Mouse (Mus musculus): ENCODE results near the gene Pym1.

The Pym1 gene

GRCm38 (mm10) chr10:128747646-128748251, at the start of gene Pym1:
Gene Pym1, plus strand, starts transcription at chr10:128747889.
- TF ChIP-seq GATA4 (IDR thresholded peaks at IDR 0.05; ENCODE audit: insufficient replicate concordance, low read length), result no peak; the same call in 1 of the 2 replicates

GRCm38 (mm10) chr10:128699006-128699405, 48.7 kb upstream of the Pym1 start:
- TF ChIP-seq GATA4 (IDR thresholded peaks at IDR 0.05; ENCODE audit: insufficient replicate concordance, low read length), result no peak

GRCm38 (mm10) chr10:128699611-128700010, 48.1 kb upstream of the Pym1 start:
- TF ChIP-seq GATA4 (IDR thresholded peaks at IDR 0.05; ENCODE audit: insufficient replicate concordance, low read length), result no peak

- TF ChIP-seq GATA4 (IDR thresholded peaks at IDR 0.05; ENCODE audit: insufficient replicate concordance, low read length), result no peak
These were observed 47.0 kb upstream of the Pym1 start for GRCm38 (mm10) chr10:128700712-128701111.

- no peak for TF ChIP-seq GATA4 (IDR thresholded peaks at IDR 0.05; ENCODE audit: insufficient replicate concordance, low read length)
These were observed 45.2 kb upstream of the Pym1 start for GRCm38 (mm10) chr10:128702328-128703007.

GRCm38 (mm10) chr10:128703895-128704294, 43.8 kb upstream of the Pym1 start, which contains the start of gene Pmel:
Gene Pmel, plus strand, starts transcription at chr10:128704195.
- TF ChIP-seq GATA4 (IDR thresholded peaks at IDR 0.05; ENCODE audit: insufficient replicate concordance, low read length), result no peak

GRCm38 (mm10) chr10:128704491-128705316, 43.0 kb upstream of the Pym1 start, which contains the start of gene Cdk2:
Gene Cdk2, minus strand, starts transcription at chr10:128705031.
- no peak for TF ChIP-seq GATA4 (IDR thresholded peaks at IDR 0.05; ENCODE audit: insufficient replicate concordance, low read length)

- TF ChIP-seq GATA4 (IDR thresholded peaks at IDR 0.05; ENCODE audit: insufficient replicate concordance, low read length), result no peak
These were observed 42.4 kb upstream of the Pym1 start for GRCm38 (mm10) chr10:128705317-128705693.

GRCm38 (mm10) chr10:128715559-128716537, 31.8 kb upstream of the Pym1 start:
- TF ChIP-seq GATA4 (IDR thresholded peaks at IDR 0.05; ENCODE audit: insufficient replicate concordance, low read length), result no peak

GRCm38 (mm10) chr10:128728059-128728458, 19.6 kb upstream of the Pym1 start:
- no peak for TF ChIP-seq GATA4 (IDR thresholded peaks at IDR 0.05; ENCODE audit: insufficient replicate concordance, low read length)

- no peak for TF ChIP-seq GATA4 (IDR thresholded peaks at IDR 0.05; ENCODE audit: insufficient replicate concordance, low read length)
These were observed 16.7 kb upstream of the Pym1 start for GRCm38 (mm10) chr10:128731002-128731433.

- no peak for TF ChIP-seq GATA4 (IDR thresholded peaks at IDR 0.05; ENCODE audit: insufficient replicate concordance, low read length)
These were observed 15.7 kb upstream of the Pym1 start for GRCm38 (mm10) chr10:128731992-128732391.

- no peak for TF ChIP-seq GATA4 (IDR thresholded peaks at IDR 0.05; ENCODE audit: insufficient replicate concordance, low read length)
These were observed 10.3 kb upstream of the Pym1 start for GRCm38 (mm10) chr10:128737435-128737834.

GRCm38 (mm10) chr10:128740296-128740695, 7.4 kb upstream of the Pym1 start:
- TF ChIP-seq GATA4 (IDR thresholded peaks at IDR 0.05; ENCODE audit: insufficient replicate concordance, low read length), result no peak

All from liver, adult (tissue).